Mouse (Mus musculus) liver, adult 2 months (tissue): ENCODE results near the gene Nlrp4f.

ENCODE experiments used
- CTCF ChIP-seq: fragments of 200-500 bp; IDR thresholded peaks from 2 replicates; pipeline ENCODE4 v1.5.1; 2011; ENCODE audit warnings: low read depth, low read length, control low read depth
- POLR2A ChIP-seq: fragments of 200-500 bp; IDR thresholded peaks from 2 replicates; pipeline ENCODE4 v1.6.1; 2011; ENCODE audit warnings: low read length, control low read depth; ENCODE audit not compliant: insufficient read depth; ENCODE audit errors: extremely low read depth

- TF ChIP-seq CTCF = no peak
- no peak for TF ChIP-seq POLR2A
These were observed 31.4 kb upstream of the Nlrp4f start for GRCm38 (mm10) chr13:65237211-65237610.
